Comparison of ENCODE assay signal across 8 mouse cellular contexts in genomic region chr4:43983181-43983580, GRCm38 (mm10). TPM values are rescaled to one million over a fixed set of nuclear protein-coding genes. Genes with fewer than 3 reads are reported as not detected.
A peak's percentile ranks its signal among the peaks of the same experiment; 100 is the strongest.
DNase-seq lines count a peak whose midpoint lies in the region; ATAC-seq and TF ChIP-seq lines count a peak whose summit lies in the region.
"Had no signal": no experiment of that assay in that cellular context is flagged by ENCODE, and none has a peak within 500 bp of the region (broad histone marks: within the 10 kb centered on the region; RNA-seq: fewer than 3 reads in every experiment).

TSS of gene Ccin (plus strand) at chr4:43983483.

- no peak for ATAC-seq in lung, embryonic 16.5 days (ENCODE audit: low read depth)
- no peak for ATAC-seq in forebrain, embryonic 16.5 days
- ATAC-seq in liver, embryonic 12.5 days, result no peak
- ATAC-seq in stomach, postnatal 0 days (ENCODE audit: low FRiP score, low TSS enrichment), result no peak

- H3K4me1 ChIP-seq in lung, embryonic 16.5 days (replicated peaks; ENCODE audit: control insufficient read depth, insufficient read depth, low read length), result peaks cover 19% of the 10 kb centered on the region
- H3K4me1 ChIP-seq in forebrain, embryonic 16.5 days (replicated peaks; ENCODE audit: control insufficient read depth, insufficient read depth, low read length), result peaks cover 24% of the 10 kb centered on the region
- peaks cover 24% of the 10 kb centered on the region for H3K4me1 ChIP-seq in liver, embryonic 12.5 days
- H3K4me1 ChIP-seq in stomach, postnatal 0 days (replicated peaks; ENCODE audit: control insufficient read depth, insufficient read depth), result no peaks in the 10 kb centered on the region; the same call in 1 of the 2 replicates

- DNase-seq in lung, postnatal 10 days, result no peak
- no peak for DNase-seq in stomach, postnatal 0 days (ENCODE audit: low spot score)
- no peak for DNase-seq in embryo, embryonic 9.5 days (ENCODE audit: extremely low spot score)
- DNase-seq in adrenal gland, adult 2 months, result no peak

- H3K4me2 ChIP-seq in lung, embryonic 16.5 days (ENCODE audit: low read depth, low read length), result peak within 1 kb of the TSS; percentile 74
- H3K4me2 ChIP-seq in forebrain, embryonic 16.5 days (ENCODE audit: low read length), result peak within 1 kb of the TSS; percentile 56
- H3K4me2 ChIP-seq in liver, embryonic 12.5 days, result peak within 1 kb of the TSS; percentile 73
- peak within 1 kb of the TSS; percentile 57 for H3K4me2 ChIP-seq in stomach, postnatal 0 days (replicated peaks; ENCODE audit: low read depth)

- H3K4me3 ChIP-seq in lung, embryonic 16.5 days (ENCODE audit: low read length), result peak within 1 kb of the TSS; percentile 42
- H3K4me3 ChIP-seq in forebrain, embryonic 16.5 days (replicated peaks; ENCODE audit: low read length), result peak within 1 kb of the TSS; percentile 31
- peak within 1 kb of the TSS; percentile 48 for H3K4me3 ChIP-seq in liver, embryonic 12.5 days
- H3K4me3 ChIP-seq in stomach, postnatal 0 days (ENCODE audit: low read depth, low read length), result peak within 1 kb of the TSS; percentile 24; the same call in 1 of the 2 replicates

- 69% methylated on average over 11 of the region's 11 CpGs for WGBS in lung, embryonic 16.5 days
- 78% methylated on average over 11 of the region's 11 CpGs for WGBS in forebrain, embryonic 16.5 days
- WGBS in liver, embryonic 12.5 days (ENCODE audit: insufficient replicate concordance), result 77% methylated on average over 11 of the region's 11 CpGs
- 76% methylated on average over 11 of the region's 11 CpGs for WGBS in stomach, postnatal 0 days

- H3K9ac ChIP-seq in lung, embryonic 16.5 days (ENCODE audit: low read length), result peak within 1 kb of the TSS; percentile 74
- H3K9ac ChIP-seq in forebrain, embryonic 16.5 days (replicated peaks; ENCODE audit: low read depth, low read length), result peak within 1 kb of the TSS; percentile 55
- peak within 1 kb of the TSS; percentile 69 for H3K9ac ChIP-seq in liver, embryonic 12.5 days
- H3K9ac ChIP-seq in stomach, postnatal 0 days (ENCODE audit: low read length), result peak within 1 kb of the TSS; percentile 59; the same call in 1 of the 2 replicates

- no peaks in the 10 kb centered on the region for H3K9me3 ChIP-seq in lung, embryonic 16.5 days (ENCODE audit: control insufficient read depth, low read length)
- no peaks in the 10 kb centered on the region for H3K9me3 ChIP-seq in forebrain, embryonic 16.5 days (ENCODE audit: control insufficient read depth, low read length)
- no peaks in the 10 kb centered on the region for H3K9me3 ChIP-seq in liver, embryonic 12.5 days (replicated peaks)
- H3K9me3 ChIP-seq in stomach, postnatal 0 days (ENCODE audit: control insufficient read depth, low read length), result no peaks in the 10 kb centered on the region

- no peaks in the 10 kb centered on the region for H3K36me3 ChIP-seq in lung, embryonic 16.5 days (ENCODE audit: control insufficient read depth, insufficient read depth, low read length)
- H3K36me3 ChIP-seq in forebrain, embryonic 16.5 days (ENCODE audit: control insufficient read depth, insufficient read depth), result no peaks in the 10 kb centered on the region
- peaks cover 8% of the 10 kb centered on the region; the same call in 1 of the 2 replicates for H3K36me3 ChIP-seq in liver, embryonic 12.5 days
- H3K36me3 ChIP-seq in stomach, postnatal 0 days (ENCODE audit: control insufficient read depth, insufficient read depth, low read length), result no peaks in the 10 kb centered on the region

- TF ChIP-seq CTCF in stomach, postnatal 0 days (IDR thresholded peaks at IDR 0.05; ENCODE audit: low read depth), result no peak

- no peak within 1 kb of the TSS for H3K27ac ChIP-seq in lung, embryonic 16.5 days (ENCODE audit: low read length)
- no peak within 1 kb of the TSS for H3K27ac ChIP-seq in forebrain, embryonic 16.5 days (ENCODE audit: low read length)
- peak within 1 kb of the TSS; percentile 59 for H3K27ac ChIP-seq in liver, embryonic 12.5 days
- no peak within 1 kb of the TSS for H3K27ac ChIP-seq in stomach, postnatal 0 days (replicated peaks)

- H3K27me3 ChIP-seq in lung, embryonic 16.5 days (ENCODE audit: control insufficient read depth, insufficient read depth, low read depth, low read length), result no peaks in the 10 kb centered on the region
- H3K27me3 ChIP-seq in forebrain, embryonic 16.5 days (replicated peaks; ENCODE audit: control insufficient read depth, insufficient read depth, low read length), result no peaks in the 10 kb centered on the region
- H3K27me3 ChIP-seq in liver, embryonic 12.5 days (replicated peaks), result peaks cover 13% of the 10 kb centered on the region; the same call in 1 of the 2 replicates
- no peaks in the 10 kb centered on the region for H3K27me3 ChIP-seq in stomach, postnatal 0 days (ENCODE audit: control insufficient read depth, insufficient read depth, low read length)

- TF ChIP-seq EP300 in stomach, postnatal 0 days (optimal IDR thresholded peaks at IDR 0.05), result no peak

RNA-seq across cellular contexts. Expression of gene Ccin, which starts in this region (rescaled TPM):
- polyA plus RNA-seq in lung, embryonic 16.5 days (2015; fragmentation: Nextera tagmentation; extraction: Ambion mirVana), result not detected in 2 replicates
- polyA plus RNA-seq in forebrain, embryonic 16.5 days (2015; fragmentation: Nextera tagmentation; extraction: Ambion mirVana), result not detected in 2 replicates
- not detected in 2 replicates for polyA plus RNA-seq in liver, embryonic 12.5 days (2016; fragmentation: Nextera tagmentation; extraction: Ambion mirVana)
- polyA plus RNA-seq in stomach, postnatal 0 days (2015; fragmentation: Nextera tagmentation; extraction: Ambion mirVana), result not detected in 2 replicates
- total RNA-seq in adrenal gland, adult 2 months (2021), result not detected
- 0.04 TPM in 1 of 2 replicates, not detected in the other for polyA plus RNA-seq in adrenal gland, adult 2 months (2012; rRNA removed)
- total RNA-seq: left cerebral cortex, postnatal 36 days had no signal
